Mouse (Mus musculus): ENCODE data around the gene Wars.

DNA sequence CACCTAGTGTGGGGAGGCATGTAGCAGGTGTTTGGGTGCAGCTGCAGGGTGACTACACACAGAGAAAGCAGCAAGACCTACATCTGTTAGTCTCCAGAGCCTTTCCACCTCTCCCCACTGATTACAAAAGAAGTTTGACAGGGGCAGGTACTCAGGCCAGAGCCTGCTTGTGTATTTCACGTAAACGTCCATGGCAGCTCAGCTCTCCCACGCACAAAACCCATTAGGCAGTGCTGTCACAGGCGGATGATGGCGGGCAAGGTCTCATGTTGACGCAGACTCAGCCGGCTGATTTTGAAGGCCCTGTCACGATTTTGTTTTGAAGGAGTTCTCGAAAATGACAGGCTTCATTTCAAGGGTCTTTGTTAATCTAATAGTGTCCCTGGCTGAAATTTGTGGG lies 45.3 kb upstream of the Wars start:
- TF ChIP-seq CTCF (conservative IDR thresholded peaks at IDR 0.05; ENCODE audit: low read length) = no peak
- TF ChIP-seq POU5F1 (IDR thresholded peaks at IDR 0.05; ENCODE audit: borderline replicate concordance, low read length) = no peak
- no peak for TF ChIP-seq NANOG (IDR thresholded peaks at IDR 0.05; ENCODE audit: borderline replicate concordance, low read length)

Data from E14TG2a.4 (cell line).